Mouse (Mus musculus) left cerebral cortex, postnatal 4 days (tissue): ENCODE results near the gene Nomo1. TPM values are rescaled to one million over a fixed set of nuclear protein-coding genes. Genes with fewer than 3 reads are reported as not detected.

Experiments used
- DNase-seq: peaks from one replicate; pipeline ENCODE4 v3.0.0-alpha.2; 2022
- intact Hi-C: fragments of 180-260 bp; cut with DNase I; formaldehyde crosslinking; loops from one replicate; pipeline ENCODE4 v1.15.1; 2025
- total RNA-seq, 2 experiments: library from RNA; stranded (reverse); gene quantifications; 2 replicates each; pipeline ENCODE4 v1.2.3; 2021

The Nomo1 gene
- 10 to 100 TPM; 83.3 to 92.5 TPM for total RNA-seq

DNA sequence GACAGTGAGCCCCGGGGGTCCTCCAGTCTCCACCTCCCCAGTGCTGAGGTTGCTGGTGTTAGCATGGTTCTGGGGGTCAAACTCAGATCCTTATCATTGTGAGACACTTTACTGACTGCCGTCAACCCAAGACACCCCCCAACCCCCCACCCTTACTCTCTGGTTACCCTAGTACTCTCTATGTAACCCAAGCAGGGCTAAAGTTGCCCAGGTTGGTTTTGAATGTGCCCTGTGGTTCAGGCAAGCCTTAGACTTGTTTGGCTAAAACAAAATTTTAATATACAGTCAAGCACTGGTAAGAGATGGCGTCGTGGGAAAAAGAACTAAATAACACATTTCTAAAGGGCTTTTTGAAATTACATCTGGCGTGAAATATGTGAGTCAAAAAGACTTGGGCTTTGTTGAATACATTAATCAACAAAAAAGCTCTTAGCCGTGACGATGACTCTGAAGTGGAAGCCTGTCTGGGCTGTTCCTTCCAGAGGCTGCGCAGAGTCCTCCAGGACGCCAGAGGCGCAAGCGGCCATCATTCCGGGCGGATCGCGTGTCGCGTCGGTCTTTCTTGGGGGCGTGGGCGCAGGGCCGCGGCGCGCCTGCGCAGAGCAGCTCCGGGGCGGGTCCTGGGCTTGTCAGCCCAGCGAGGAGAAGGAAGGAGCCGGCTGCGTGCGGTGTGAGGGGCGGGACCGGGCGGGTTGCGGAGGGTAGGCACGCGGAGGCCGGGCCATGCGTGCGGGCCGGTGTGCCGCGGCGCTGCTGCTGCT, at the start of gene Nomo1:
TSS of gene Nomo1 (plus strand) at position 590 of the 761 bp plus-strand sequence.
- intact Hi-C loops: no loop called here
- peak; percentile 97 for DNase-seq

- intact Hi-C loops: no loop called here
- no peak for DNase-seq
These were observed 46.6 kb upstream of the Nomo1 start for GRCm38 (mm10) chr7:45986893-45987292.

GRCm38 (mm10) chr7:45988344-45988743, 45.2 kb upstream of the Nomo1 start:
- DNase-seq: no peak
- intact Hi-C loops: no loop called here

DNA sequence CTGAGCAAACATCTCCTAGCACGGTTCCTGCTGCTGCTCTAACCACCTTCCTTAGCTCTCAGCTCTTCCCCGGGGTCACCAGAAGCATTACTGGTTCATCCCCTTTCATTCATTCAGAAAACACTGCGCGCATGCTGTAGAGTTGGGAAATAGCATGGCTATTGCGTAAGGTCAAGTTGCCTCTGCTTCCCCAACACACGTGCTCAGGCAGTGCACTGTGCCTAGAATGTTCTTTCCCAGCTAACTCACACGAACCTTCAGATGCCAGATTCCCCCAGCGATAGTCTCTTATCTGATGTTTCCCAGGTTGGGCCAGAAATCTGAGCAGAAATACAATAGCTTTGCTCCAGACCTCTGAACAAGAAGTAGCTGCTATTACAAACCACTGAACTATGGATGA, 41.0 kb upstream of the Nomo1 start:
- intact Hi-C loops: no loop called here
- DNase-seq: no peak

DNA sequence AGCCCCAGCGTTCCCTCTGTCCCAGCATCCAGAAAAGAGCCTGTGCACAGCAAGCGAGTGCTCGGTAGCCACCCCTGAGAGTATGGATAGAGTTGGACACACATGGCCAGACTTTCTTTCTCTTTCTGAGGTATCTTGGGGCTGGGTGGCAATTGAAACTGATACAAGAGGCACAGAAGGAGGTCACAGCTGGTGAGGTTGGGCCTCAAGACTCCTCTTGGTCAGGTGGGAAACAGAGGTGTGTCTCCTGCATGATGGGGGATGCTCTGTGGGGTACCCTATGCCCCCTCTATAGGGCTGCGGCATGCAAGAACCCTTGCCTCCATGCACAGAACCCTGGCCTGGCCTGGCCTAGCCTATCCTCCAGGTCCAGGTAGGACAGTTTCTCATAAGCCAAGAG, 32.9 kb upstream of the Nomo1 start:
- intact Hi-C loops: loop anchor here (10.0 kb wide), 1 partner anchor 256 kb away; no protein-coding TSS in a partner anchor
- no peak for DNase-seq

- intact Hi-C loops: loop anchor here (10.0 kb wide), 1 partner anchor 258 kb away; no protein-coding TSS in a partner anchor
These were observed 30.8 kb upstream of the Nomo1 start for GRCm38 (mm10) chr7:46002748-46003147.

GRCm38 (mm10) chr7:46009578-46009977, 23.9 kb upstream of the Nomo1 start:
- intact Hi-C loops: loop anchor here (5.0 to 10.0 kb wide), 3 partner anchors 62 to 265 kb away; partner anchors contain the start of gene Kdelr1
- peak; percentile 63 for DNase-seq

More at GRCm38 (mm10) chr7:46002748-46003147, 30.8 kb upstream of the Nomo1 start:
- no peak for DNase-seq

GRCm38 (mm10) chr7:46012121-46012520, 21.4 kb upstream of the Nomo1 start:
- intact Hi-C loops: no loop called here
- DNase-seq: no peak

- peak; percentile 27 for DNase-seq
- intact Hi-C loops: no loop called here
These were observed 20.1 kb upstream of the Nomo1 start for GRCm38 (mm10) chr7:46013266-46014010.

DNA sequence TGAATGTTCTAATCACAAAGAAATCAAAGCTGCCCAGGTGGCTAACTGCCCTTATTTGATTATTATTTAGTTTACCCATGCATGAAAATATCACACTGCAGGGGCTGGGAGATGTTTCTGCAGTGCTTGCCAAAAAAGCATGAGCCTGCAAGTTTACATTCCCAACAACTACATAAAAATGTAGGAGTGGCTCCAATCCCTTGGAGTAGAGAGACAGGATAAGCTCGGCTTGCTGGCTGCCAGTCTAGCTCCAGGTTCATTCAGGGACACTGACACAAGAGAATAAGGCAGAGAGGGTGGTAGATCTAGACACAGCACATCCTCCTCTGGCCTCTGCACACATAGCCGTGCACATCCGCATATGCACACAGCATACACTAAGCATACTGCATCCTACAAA, 13.9 kb upstream of the Nomo1 start:
- intact Hi-C loops: no loop called here
- DNase-seq: no peak

- intact Hi-C loops: no loop called here
- no peak for DNase-seq
These were observed 11.5 kb upstream of the Nomo1 start for GRCm38 (mm10) chr7:46021951-46022350.

DNA sequence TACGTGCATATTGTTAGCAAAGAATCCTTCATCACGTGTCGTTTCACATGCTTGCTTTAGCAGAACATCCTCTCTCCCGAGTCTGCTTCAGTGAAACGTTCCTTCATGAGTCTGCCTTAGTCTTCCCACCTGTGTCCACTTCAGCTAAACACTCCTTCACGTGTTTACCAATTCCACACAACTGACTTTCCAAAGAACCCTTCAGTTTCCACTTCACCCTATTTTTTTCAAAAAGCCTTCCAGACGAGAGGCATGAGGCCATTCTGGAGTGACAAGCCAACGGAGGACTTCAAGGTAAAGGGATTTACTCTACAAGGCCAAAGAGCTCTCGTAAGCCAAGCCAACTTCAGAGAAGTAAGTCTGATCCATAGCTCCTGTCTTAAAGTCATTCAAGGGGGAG, 8.1 kb upstream of the Nomo1 start:
- DNase-seq: no peak

GRCm38 (mm10) chr7:46028681-46029080, 4.8 kb upstream of the Nomo1 start:
- intact Hi-C loops: no loop called here

More for the DNA sequence above, 8.1 kb upstream of the Nomo1 start:
- intact Hi-C loops: no loop called here

GRCm38 (mm10) chr7:46029299-46030144, 4.0 kb upstream of the Nomo1 start:
- intact Hi-C loops: no loop called here
- no peak for DNase-seq

More at GRCm38 (mm10) chr7:46028681-46029080, 4.8 kb upstream of the Nomo1 start:
- DNase-seq: no peak

DNA sequence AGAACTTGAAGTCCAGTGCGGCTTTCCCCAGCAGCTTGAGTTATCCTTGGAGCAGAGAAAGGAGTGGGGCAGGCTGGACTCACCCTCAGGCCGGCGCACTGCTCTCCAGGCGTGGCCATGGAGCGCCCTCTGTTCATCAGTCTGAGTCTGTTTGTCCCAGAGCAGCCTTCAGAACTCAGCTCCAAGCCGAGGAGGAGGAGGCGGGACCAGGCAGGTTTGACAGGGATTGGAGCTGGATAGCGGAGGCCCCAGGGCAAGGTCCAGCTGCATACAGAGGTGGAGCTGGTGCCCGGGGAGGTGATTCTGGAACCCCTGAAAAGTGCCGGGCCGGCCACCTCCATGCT, 3.4 kb upstream of the Nomo1 start, which contains the start of gene Abcc6:
TSS of gene Abcc6 (minus strand) at position 158 of the 344 bp plus-strand sequence.
- no peak for DNase-seq
- intact Hi-C loops: no loop called here

GRCm38 (mm10) chr7:46031075-46031474, 2.4 kb upstream of the Nomo1 start:
- intact Hi-C loops: no loop called here
- DNase-seq: no peak

DNA sequence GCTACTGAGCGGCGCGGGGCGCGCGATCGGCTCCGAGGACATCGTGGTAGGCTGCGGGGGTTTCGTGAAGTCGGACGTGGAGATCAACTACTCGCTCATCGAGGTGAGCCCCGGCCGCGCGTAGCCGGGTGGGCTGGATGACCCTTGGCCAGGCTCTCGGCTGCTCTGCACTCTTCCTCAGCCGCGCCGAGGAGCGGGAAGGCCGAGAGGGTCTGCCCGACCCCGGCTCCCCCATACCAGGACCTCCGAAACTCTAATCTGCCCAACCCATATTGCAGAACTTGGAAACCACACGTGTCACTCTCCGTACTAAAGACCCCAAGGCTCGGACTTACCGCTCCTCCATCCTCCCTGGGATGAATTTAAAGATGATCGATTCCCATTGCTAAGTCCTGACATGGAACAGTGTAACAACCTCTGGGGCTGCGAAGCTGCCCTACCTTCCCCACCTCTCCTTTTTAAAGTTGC, 406 bp downstream of the Nomo1 start:
- intact Hi-C loops: no loop called here
- DNase-seq: no peak

DNA sequence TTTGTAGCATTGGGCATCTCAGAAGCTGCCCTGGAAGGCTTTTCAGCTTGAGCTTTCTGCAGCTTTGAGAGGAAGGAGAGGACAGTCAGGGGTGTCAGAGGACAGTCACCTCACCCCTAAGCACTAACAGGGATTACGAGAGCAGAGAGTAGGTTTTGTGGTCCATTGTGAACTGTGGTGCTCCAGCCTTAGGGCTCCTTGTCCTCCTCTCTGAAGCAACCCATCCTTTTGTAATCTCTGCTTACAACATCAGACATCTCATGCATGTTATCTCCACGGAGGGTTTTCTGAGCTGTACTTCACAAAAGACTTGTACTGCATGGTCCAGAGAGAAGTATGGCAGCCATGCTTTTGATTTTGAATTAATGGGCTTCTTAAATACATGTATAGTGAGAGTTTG, 1.5 kb downstream of the Nomo1 start:
- no peak for DNase-seq
- intact Hi-C loops: no loop called here

- DNase-seq: no peak
- intact Hi-C loops: no loop called here
These were observed 2.0 kb downstream of the Nomo1 start for GRCm38 (mm10) chr7:46035468-46035867.

DNA sequence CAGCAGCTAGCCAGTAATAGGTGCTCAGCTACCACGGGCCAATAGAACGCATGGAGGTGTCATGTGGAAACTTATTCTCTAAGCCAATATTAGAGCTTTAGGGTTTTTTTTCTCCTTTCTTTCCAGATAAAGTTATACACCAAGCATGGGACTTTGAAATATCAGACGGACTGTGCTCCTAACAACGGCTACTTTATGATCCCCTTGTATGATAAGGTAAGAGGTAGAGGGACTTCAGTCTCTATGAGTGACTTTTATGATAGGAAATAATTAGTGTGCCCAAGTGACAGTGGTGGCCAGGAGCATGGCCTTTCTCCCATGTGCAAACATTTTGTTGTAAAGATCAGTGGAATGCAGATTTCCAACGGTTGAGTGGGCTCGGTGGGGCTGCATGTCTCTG, 3.9 kb downstream of the Nomo1 start:
- intact Hi-C loops: no loop called here
- no peak for DNase-seq

DNA sequence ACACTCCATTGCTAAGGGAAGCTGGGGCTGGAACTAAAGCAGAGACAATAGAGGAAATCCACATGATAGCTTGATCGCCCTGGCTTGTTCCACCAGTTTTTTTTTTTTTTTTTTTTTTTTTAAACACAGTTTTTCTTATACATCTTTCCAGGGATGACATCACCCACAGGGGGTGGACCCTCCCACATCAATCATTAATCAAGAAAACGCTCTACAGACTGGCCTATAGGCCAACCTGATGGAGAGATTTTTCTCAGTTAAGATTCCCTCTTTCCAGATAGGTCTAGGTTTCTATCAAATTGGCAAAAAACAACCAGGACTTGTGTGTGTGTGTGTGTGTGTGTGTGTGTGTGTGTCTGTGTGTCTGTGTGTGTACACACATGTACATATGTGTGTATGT, 6.4 kb downstream of the Nomo1 start:
- intact Hi-C loops: no loop called here
- no peak for DNase-seq
